Mouse (Mus musculus) hindbrain, embryonic 15.5 days (tissue): ENCODE measurements around the gene Nrsn2. TPM values are rescaled to one million over a fixed set of nuclear protein-coding genes. Genes with fewer than 3 reads are reported as not detected.

Experiments
- polyA plus RNA-seq: library from polyadenylated mRNA; unstranded; fragments of >200 nt; fragmentation: Nextera tagmentation; extraction: Ambion mirVana; gene quantifications from 2 replicates; pipeline ENCODE4 v1.2.1, GENCODE M21; 2015

Nrsn2 gene
- polyA plus RNA-seq, 1 experiment from 2014 or later = 60.3 TPM

Other genes with a start within 250 kb of the Nrsn2 start
- gene Tcf15, start 233.1 kb downstream of the Nrsn2 start, polyA plus RNA-seq = 1.1 and 1.7 TPM in 2 replicates
- 94.2 and 97.7 TPM in 2 replicates for gene Csnk2a1, start 149.8 kb downstream of the Nrsn2 start, polyA plus RNA-seq
- 32.1 and 36.5 TPM in 2 replicates for gene Tbc1d20, start 82.8 kb downstream of the Nrsn2 start, polyA plus RNA-seq
- 95.3 and 103 TPM in 2 replicates for gene Rbck1, start 44.0 kb downstream of the Nrsn2 start, polyA plus RNA-seq
- 1.8 TPM in 2 replicates for gene Trib3, start 32.6 kb downstream of the Nrsn2 start, polyA plus RNA-seq
- gene Sox12, start 21.4 kb upstream of the Nrsn2 start, polyA plus RNA-seq = 13.8 and 14.9 TPM in 2 replicates
- 18.6 TPM in 2 replicates for gene Zcchc3, start 38.4 kb upstream of the Nrsn2 start, polyA plus RNA-seq
- 2.2 and 2.3 TPM in 2 replicates for gene 6820408C15Rik, start 38.9 kb upstream of the Nrsn2 start, polyA plus RNA-seq
- not detected in 2 replicates for gene Defb23, start 88.0 kb upstream of the Nrsn2 start, polyA plus RNA-seq
- gene Defb20, start 100.4 kb upstream of the Nrsn2 start, polyA plus RNA-seq = not detected in 2 replicates
- gene Defb22, start 113.5 kb upstream of the Nrsn2 start, polyA plus RNA-seq = not detected in 2 replicates
- gene Defb26, start 135.1 kb upstream of the Nrsn2 start, polyA plus RNA-seq = not detected in 2 replicates
- not detected in 2 replicates for gene Defb28, start 141.6 kb upstream of the Nrsn2 start, polyA plus RNA-seq
- not detected in 2 replicates for gene Defb29, start 163.5 kb upstream of the Nrsn2 start, polyA plus RNA-seq
- not detected in 2 replicates for gene Gm17416, start 192.7 kb upstream of the Nrsn2 start, polyA plus RNA-seq
- not detected in 2 replicates for gene Defb21, start 196.1 kb upstream of the Nrsn2 start, polyA plus RNA-seq
- not detected in 2 replicates for gene Defb19, start 203.7 kb upstream of the Nrsn2 start, polyA plus RNA-seq
- gene Defb45, start 222.8 kb upstream of the Nrsn2 start, polyA plus RNA-seq = not detected in 2 replicates
- gene Defb36, start 227.7 kb upstream of the Nrsn2 start, polyA plus RNA-seq = not detected in 2 replicates
- not detected in 2 replicates for gene Defb25, start 246.4 kb upstream of the Nrsn2 start, polyA plus RNA-seq